Mouse (Mus musculus) limb, embryonic 10.5 days (tissue): ENCODE results near the gene Macrod2. TPM values are rescaled to one million over a fixed set of nuclear protein-coding genes. Genes with fewer than 3 reads are reported as not detected.

ENCODE experiments used
- DNase-seq: peaks from one replicate; pipeline ENCODE4 v3.0.0-alpha.2; 2017; ENCODE audit warnings: low spot score
- H3K27ac ChIP-seq: fragments of 300-500 bp; sonication (generic); 2 replicates; pipeline ENCODE4 v1.5.1; 2016; ENCODE audit warnings: mild to moderate bottlenecking
- H3K27me3 ChIP-seq: fragments of 300-500 bp; sonication (generic); 2 replicates; pipeline ENCODE4 v1.6.1; 2016; ENCODE audit warnings: low read depth, mild to moderate bottlenecking; ENCODE audit not compliant: poor library complexity, severe bottlenecking
- H3K36me3 ChIP-seq: fragments of 300-500 bp; sonication (generic); 2 replicates; pipeline ENCODE4 v1.6.1; 2016; ENCODE audit warnings: mild to moderate bottlenecking, moderate library complexity
- H3K4me1 ChIP-seq: fragments of 300-500 bp; sonication (generic); 2 replicates; pipeline ENCODE4 v1.6.1; 2016
- H3K4me3 ChIP-seq: fragments of 300-500 bp; sonication (generic); 2 replicates; pipeline ENCODE4 v1.5.1; 2016; ENCODE audit warnings: mild to moderate bottlenecking, moderate library complexity
- H3K9me3 ChIP-seq: fragments of 300-500 bp; sonication (generic); replicated peaks from 2 replicates; pipeline ENCODE4 v1.6.1; 2016; ENCODE audit warnings: mild to moderate bottlenecking
- WGBS: fragments of 180-500 bp; shearing (Covaris S2); methylation state at CpG from one replicate; pipeline ENCODE4 v1.1.7; 2016; 5-methylcytosine and 5-hydroxymethylcytosine counted together
- polyA plus RNA-seq: library from polyadenylated mRNA; unstranded; fragments of >200 nt; fragmentation: Nextera tagmentation; extraction: Ambion mirVana; gene quantifications from 2 replicates; pipeline ENCODE4 v1.2.1, GENCODE M21; 2016

Gene Macrod2
- polyA plus RNA-seq, 1 experiment from 2014 or later: 42.7 TPM

DNA sequence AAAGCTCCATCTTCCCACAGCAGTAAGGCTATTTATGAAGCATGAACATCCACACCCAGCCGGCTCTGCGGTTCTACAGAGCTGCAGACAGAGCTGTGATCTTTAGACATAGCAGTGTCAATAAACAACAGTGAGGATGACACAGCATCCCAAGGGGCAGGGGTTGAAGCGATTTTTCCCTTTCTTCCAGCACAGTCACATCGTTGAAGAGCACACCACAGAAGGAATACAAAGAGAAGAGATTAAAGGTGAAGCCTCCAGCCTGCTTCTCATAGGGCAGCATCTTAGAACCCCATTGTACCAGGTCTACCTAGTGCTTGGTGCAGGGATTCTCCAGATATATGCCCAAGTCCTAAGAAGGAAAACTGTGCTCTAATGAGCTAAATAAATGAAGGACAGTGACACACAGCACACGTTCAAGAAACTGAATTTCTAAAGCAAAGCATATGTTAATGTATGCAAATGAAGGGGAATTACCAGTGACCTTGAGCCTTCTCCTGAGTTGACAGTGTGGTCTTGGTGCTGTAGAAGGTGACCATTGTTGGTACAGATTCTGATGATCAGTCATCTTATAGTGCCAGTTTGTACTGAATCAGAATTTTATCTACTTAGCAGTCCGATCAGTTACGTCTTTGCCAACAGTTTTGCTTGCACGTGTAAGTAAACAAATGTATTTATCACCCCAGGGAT, 1021.9 kb downstream of the Macrod2 start:
- no peaks in the 10 kb centered on the region for H3K9me3 ChIP-seq
- 67% methylated on average over 8 of the region's 8 CpGs for WGBS

GRCm38 (mm10) chr2:141419806-141420205, 1024.7 kb downstream of the Macrod2 start:
- no peaks in the 10 kb centered on the region for H3K36me3 ChIP-seq
- WGBS: 78% methylated on average over 1 of the region's 1 CpGs
- H3K4me1 ChIP-seq: no peaks in the 10 kb centered on the region
- no peak overlapping the region for H3K4me3 ChIP-seq
- DNase-seq: no peak
- H3K27ac ChIP-seq: no peak overlapping the region
- no peaks in the 10 kb centered on the region for H3K9me3 ChIP-seq
- no peaks in the 10 kb centered on the region for H3K27me3 ChIP-seq

More for the DNA sequence above, 1021.9 kb downstream of the Macrod2 start:
- no peak for DNase-seq
- H3K4me3 ChIP-seq: no peak overlapping the region
- no peaks in the 10 kb centered on the region for H3K27me3 ChIP-seq
- H3K36me3 ChIP-seq: no peaks in the 10 kb centered on the region
- H3K27ac ChIP-seq: no peak overlapping the region
- H3K4me1 ChIP-seq: no peaks in the 10 kb centered on the region

- no peak for DNase-seq
- 81% methylated on average over 5 of the region's 5 CpGs for WGBS
- Histone ChIP-seq H3K4me3 (no peak overlapping the region), H3K9me3 (no peaks in the 10 kb centered on the region), H3K27me3 (no peaks in the 10 kb centered on the region), H3K4me1 (no peaks in the 10 kb centered on the region), H3K27ac (no peak overlapping the region), H3K36me3 (no peaks in the 10 kb centered on the region)
Measured at GRCm38 (mm10) chr2:141434084-141434483, 1039.0 kb downstream of the Macrod2 start.

- no peaks in the 10 kb centered on the region for H3K36me3 ChIP-seq
- no peak overlapping the region for H3K27ac ChIP-seq
- no peak overlapping the region for H3K4me3 ChIP-seq
- H3K9me3 ChIP-seq: no peaks in the 10 kb centered on the region
- H3K4me1 ChIP-seq: no peaks in the 10 kb centered on the region
- WGBS: 78% methylated on average over 16 of the region's 16 CpGs
- DNase-seq: no peak
- no peaks in the 10 kb centered on the region for H3K27me3 ChIP-seq
Measured at GRCm38 (mm10) chr2:141434731-141435570, 1039.8 kb downstream of the Macrod2 start.

GRCm38 (mm10) chr2:141441896-141442295, 1046.8 kb downstream of the Macrod2 start:
- 43% methylated on average over 2 of the region's 2 CpGs for WGBS
- Histone ChIP-seq H3K4me1 (no peaks in the 10 kb centered on the region), H3K27me3 (no peaks in the 10 kb centered on the region), H3K36me3 (no peaks in the 10 kb centered on the region), H3K4me3 (no peak overlapping the region), H3K9me3 (no peaks in the 10 kb centered on the region), H3K27ac (no peak overlapping the region)
- DNase-seq: no peak

GRCm38 (mm10) chr2:141449078-141449680, 1054.1 kb downstream of the Macrod2 start:
- Histone ChIP-seq H3K4me3 (no peak overlapping the region), H3K36me3 (no peaks in the 10 kb centered on the region), H3K4me1 (no peaks in the 10 kb centered on the region), H3K9me3 (no peaks in the 10 kb centered on the region), H3K27me3 (no peaks in the 10 kb centered on the region), H3K27ac (no peak overlapping the region)
- 73% methylated on average over 2 of the region's 2 CpGs for WGBS
- DNase-seq: no peak

GRCm38 (mm10) chr2:141463946-141464345, 1068.8 kb downstream of the Macrod2 start:
- Histone ChIP-seq H3K4me3 (no peak overlapping the region), H3K36me3 (no peaks in the 10 kb centered on the region), H3K27ac (no peak overlapping the region), H3K4me1 (no peaks in the 10 kb centered on the region), H3K27me3 (no peaks in the 10 kb centered on the region), H3K9me3 (no peaks in the 10 kb centered on the region)
- no peak for DNase-seq
- WGBS: 96% methylated on average over 1 of the region's 1 CpGs

DNA sequence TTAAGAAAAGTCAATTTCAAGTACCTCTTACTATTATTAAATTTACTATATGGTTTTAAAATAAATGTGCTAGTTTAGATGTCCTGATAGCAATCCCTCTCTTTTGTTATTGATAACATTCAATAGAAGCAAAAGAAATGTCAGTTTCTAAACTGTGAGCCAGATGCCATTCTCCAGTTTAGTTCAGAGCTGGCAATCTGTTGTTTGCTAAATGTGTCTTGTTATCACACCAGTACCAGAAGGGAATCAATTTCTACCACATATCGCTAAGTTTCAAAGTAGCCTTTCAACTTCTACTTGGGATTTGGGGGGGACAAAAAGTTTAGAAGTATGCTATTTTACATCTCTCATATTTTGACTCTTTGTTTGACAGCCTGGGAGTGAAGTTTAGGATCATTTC, 1077.7 kb downstream of the Macrod2 start:
- H3K9me3 ChIP-seq: no peaks in the 10 kb centered on the region
- no peak overlapping the region for H3K4me3 ChIP-seq
- no peak overlapping the region for H3K27ac ChIP-seq
- no peaks in the 10 kb centered on the region for H3K4me1 ChIP-seq
- 95% methylated on average over 1 of the region's 1 CpGs for WGBS
- H3K27me3 ChIP-seq: no peaks in the 10 kb centered on the region
- H3K36me3 ChIP-seq: no peaks in the 10 kb centered on the region
- DNase-seq: no peak

DNA sequence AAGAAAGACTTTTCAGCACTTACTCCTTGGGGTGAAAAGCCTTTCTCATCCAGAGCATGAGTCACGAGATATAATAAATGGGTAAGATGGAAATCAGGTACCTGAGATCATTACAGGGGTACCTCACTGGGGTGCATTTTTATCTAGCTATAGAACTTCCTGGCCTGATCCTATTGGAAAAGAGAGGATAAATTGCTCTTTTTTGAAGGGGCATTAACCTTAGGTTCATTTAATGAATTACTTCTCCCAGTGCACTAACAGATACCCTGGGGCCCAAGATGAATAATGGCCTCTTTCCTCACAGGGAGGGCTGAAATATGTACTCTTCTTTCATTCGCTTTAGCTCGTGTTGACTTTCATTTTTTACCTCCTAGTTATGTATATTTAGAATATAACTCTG, 1082.5 kb downstream of the Macrod2 start:
- H3K27ac ChIP-seq: no peak overlapping the region
- 77% methylated on average over 3 of the region's 3 CpGs for WGBS
- no peaks in the 10 kb centered on the region for H3K4me1 ChIP-seq
- no peaks in the 10 kb centered on the region for H3K27me3 ChIP-seq
- H3K36me3 ChIP-seq: no peaks in the 10 kb centered on the region
- DNase-seq: no peak
- no peak overlapping the region for H3K4me3 ChIP-seq
- H3K9me3 ChIP-seq: no peaks in the 10 kb centered on the region

GRCm38 (mm10) chr2:141490518-141490917, 1095.4 kb downstream of the Macrod2 start:
- no peak overlapping the region for H3K4me3 ChIP-seq
- H3K4me1 ChIP-seq: no peaks in the 10 kb centered on the region
- DNase-seq: no peak
- H3K27ac ChIP-seq: no peak overlapping the region
- H3K9me3 ChIP-seq: no peaks in the 10 kb centered on the region
- 71% methylated on average over 3 of the region's 3 CpGs for WGBS
- H3K36me3 ChIP-seq: no peaks in the 10 kb centered on the region
- H3K27me3 ChIP-seq: no peaks in the 10 kb centered on the region

GRCm38 (mm10) chr2:141505451-141505850, 1110.3 kb downstream of the Macrod2 start:
- Histone ChIP-seq H3K36me3 (no peaks in the 10 kb centered on the region), H3K9me3 (no peaks in the 10 kb centered on the region), H3K4me3 (no peak overlapping the region), H3K27ac (no peak overlapping the region), H3K4me1 (no peaks in the 10 kb centered on the region), H3K27me3 (no peaks in the 10 kb centered on the region)
- WGBS: 91% methylated on average over 3 of the region's 3 CpGs
- no peak for DNase-seq

DNA sequence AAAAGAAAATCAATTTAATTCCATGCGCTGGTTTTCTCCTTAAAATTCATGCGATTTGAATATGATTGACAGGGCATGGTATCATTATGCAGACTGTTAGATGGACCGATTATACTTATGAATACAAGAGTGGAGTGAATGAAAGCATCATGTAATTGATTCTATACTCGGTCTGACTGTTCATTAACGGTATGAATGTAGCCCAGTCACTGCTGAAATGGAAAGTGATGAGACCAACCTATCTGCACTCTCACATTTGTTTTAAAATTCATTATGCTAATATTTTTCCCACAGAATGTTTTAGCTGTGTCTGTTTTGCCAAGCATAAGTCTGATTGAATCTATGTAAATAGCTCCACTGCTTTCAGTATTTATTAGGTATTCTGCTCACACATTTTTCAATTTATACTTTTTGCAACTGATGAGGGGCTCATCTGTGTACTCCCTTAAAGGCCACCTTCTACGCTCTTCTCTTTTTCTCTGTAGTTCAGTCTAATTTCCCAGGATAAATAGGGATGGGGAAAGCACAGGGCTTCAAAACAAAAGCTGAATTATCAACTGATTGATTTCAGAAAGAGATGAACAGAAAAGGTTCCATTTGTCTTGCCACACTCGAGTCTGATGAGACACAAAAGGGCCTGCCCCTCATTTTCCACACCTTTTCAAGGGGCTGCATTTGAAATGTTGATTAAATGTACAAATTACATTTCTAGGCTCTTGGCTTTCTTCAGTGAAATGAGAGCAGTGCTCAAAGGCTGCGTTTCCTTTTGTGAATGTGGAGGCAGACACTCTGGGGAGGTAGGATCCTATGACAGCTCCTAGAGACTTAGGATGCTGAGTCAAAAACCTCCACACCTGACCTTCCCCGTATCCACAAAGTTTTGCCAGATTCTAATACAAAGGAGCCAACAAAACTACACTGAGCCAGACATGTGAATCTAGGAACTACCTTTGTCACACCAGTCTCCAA, 1113.1 kb downstream of the Macrod2 start:
- Histone ChIP-seq H3K36me3 (no peaks in the 10 kb centered on the region), H3K4me1 (no peaks in the 10 kb centered on the region)

More for the DNA sequence above, 1113.1 kb downstream of the Macrod2 start:
- Histone ChIP-seq H3K27ac (no peak overlapping the region), H3K27me3 (no peaks in the 10 kb centered on the region), H3K9me3 (no peaks in the 10 kb centered on the region), H3K4me3 (no peak overlapping the region)
- WGBS: 87% methylated on average over 9 of the region's 9 CpGs
- no peak for DNase-seq
